Mouse (Mus musculus): Measurements from ENCODE around the gene Ifnk. TPM values are rescaled to one million over a fixed set of nuclear protein-coding genes. Genes with fewer than 3 reads are reported as not detected.

Ifnk gene
- polyA plus RNA-seq, 1 experiment from 2014 or later = 0.14 TPM

DNA sequence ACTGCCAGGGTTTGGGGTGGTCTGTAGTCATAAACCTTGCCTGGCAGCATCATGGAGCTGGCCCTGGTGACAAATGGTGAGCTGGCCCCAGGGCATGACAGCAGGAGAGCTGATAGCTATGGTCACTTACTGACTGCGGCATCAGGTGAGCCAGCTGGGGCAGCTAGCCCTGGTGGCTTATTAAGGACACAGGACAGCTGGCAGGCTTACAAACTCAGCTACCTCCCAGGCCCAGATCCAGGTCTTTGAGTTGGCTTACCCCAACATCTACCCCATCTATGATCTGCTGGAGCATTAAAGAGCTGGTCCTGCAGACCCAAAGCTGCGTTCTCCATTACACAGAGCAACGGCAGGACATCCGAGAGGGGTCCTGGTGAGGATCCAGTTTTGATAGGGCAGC lies 18.4 kb upstream of the Ifnk start:
- WGBS (ENCODE audit: insufficient replicate concordance) = 72% methylated on average over 4 of the region's 4 CpGs
- Histone ChIP-seq H3K27me3 (ENCODE audit: control insufficient read depth, insufficient read depth, low read depth, low read length) (no peaks in the 10 kb centered on the region), H3K4me3 (ENCODE audit: low read depth, low read length) (no peak overlapping the region), H3K36me3 (ENCODE audit: control insufficient read depth, insufficient read depth) (no peaks in the 10 kb centered on the region), H3K9me3 (replicated peaks; ENCODE audit: control insufficient read depth, low read length) (no peaks in the 10 kb centered on the region), H3K27ac (ENCODE audit: low read length) (no peak overlapping the region), H3K4me1 (ENCODE audit: control insufficient read depth, low read depth, low read length) (peaks cover 18% of the 10 kb centered on the region), H3K4me2 (ENCODE audit: low read depth, low read length) (no peak overlapping the region), H3K9ac (ENCODE audit: low read depth, low read length) (no peak overlapping the region)
- ATAC-seq (ENCODE audit: low read depth) = no peak

GRCm38 (mm10) chr4:35134846-35135611 lies 16.8 kb upstream of the Ifnk start:
- Histone ChIP-seq H3K36me3 (ENCODE audit: control insufficient read depth, insufficient read depth) (no peaks in the 10 kb centered on the region), H3K27ac (ENCODE audit: low read length) (no peak overlapping the region; the same call in 1 of the 2 replicates), H3K4me2 (ENCODE audit: low read depth, low read length) (no peak overlapping the region), H3K9me3 (replicated peaks; ENCODE audit: control insufficient read depth, low read length) (no peaks in the 10 kb centered on the region), H3K4me1 (ENCODE audit: control insufficient read depth, low read depth, low read length) (peaks cover 18% of the 10 kb centered on the region), H3K27me3 (ENCODE audit: control insufficient read depth, insufficient read depth, low read depth, low read length) (no peaks in the 10 kb centered on the region), H3K4me3 (ENCODE audit: low read depth, low read length) (no peak overlapping the region), H3K9ac (ENCODE audit: low read depth, low read length) (no peak overlapping the region)
- ATAC-seq (ENCODE audit: low read depth) = no peak
- WGBS (ENCODE audit: insufficient replicate concordance) = 68% methylated on average over 15 of the region's 15 CpGs

DNA sequence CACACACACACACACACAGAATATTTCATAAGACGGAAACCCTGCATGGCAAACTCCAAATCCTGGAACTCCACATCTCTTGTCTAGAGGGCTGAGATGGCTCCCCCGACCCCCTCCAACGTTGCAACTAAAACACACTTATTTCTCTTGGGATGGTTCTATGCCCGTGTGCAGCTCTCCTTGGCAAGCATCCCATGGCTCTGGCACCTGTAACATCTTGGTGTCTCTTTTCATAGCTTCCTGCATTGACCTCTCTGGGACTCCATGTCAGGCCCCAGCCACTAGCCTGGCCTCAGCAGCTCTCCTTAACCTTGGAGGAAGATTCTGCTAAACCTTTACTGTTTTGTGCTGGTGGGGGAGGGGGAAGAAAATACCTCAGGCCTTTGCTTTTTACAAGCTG lies 16.1 kb upstream of the Ifnk start:
- no peak overlapping the region for H3K27ac ChIP-seq (ENCODE audit: low read length)
- 69% methylated on average over 4 of the region's 4 CpGs for WGBS (ENCODE audit: insufficient replicate concordance)
- no peaks in the 10 kb centered on the region for H3K36me3 ChIP-seq (ENCODE audit: control insufficient read depth, insufficient read depth)

DNA sequence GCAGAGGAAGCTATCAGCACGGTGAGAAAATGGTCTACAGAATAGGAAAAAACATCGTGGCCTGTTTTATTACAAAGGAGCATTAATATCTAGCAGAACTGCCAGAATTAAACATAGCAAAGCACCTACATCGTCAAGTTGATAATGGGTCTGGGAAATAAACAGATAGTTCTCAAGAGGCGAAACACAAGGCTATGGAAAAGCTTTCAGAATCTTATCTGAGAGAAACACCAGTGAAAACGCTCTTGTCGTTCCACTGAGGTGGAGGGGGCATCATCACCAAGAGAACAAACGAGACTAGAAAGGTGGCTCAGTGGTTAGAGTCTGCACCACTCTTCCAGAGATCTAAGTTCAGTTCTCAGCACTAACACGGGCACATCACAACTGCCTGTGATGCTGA lies 14.9 kb upstream of the Ifnk start:
- ATAC-seq (ENCODE audit: low read depth) = 0 out of 2 replicates have a peak, but pooled peaks have one; percentile 27
- Histone ChIP-seq H3K4me2 (ENCODE audit: low read depth, low read length) (no peak overlapping the region), H3K27ac (ENCODE audit: low read length) (no peak overlapping the region), H3K9me3 (replicated peaks; ENCODE audit: control insufficient read depth, low read length) (no peaks in the 10 kb centered on the region), H3K27me3 (ENCODE audit: control insufficient read depth, insufficient read depth, low read depth, low read length) (no peaks in the 10 kb centered on the region), H3K9ac (ENCODE audit: low read depth, low read length) (no peak overlapping the region), H3K4me3 (ENCODE audit: low read depth, low read length) (no peak overlapping the region), H3K4me1 (ENCODE audit: control insufficient read depth, low read depth, low read length) (peaks cover 18% of the 10 kb centered on the region), H3K36me3 (ENCODE audit: control insufficient read depth, insufficient read depth) (no peaks in the 10 kb centered on the region)
- WGBS (ENCODE audit: insufficient replicate concordance) = 30% methylated on average over 8 of the region's 8 CpGs

More for the DNA sequence above, 16.1 kb upstream of the Ifnk start:
- no peak for ATAC-seq (ENCODE audit: low read depth)
- peaks cover 18% of the 10 kb centered on the region for H3K4me1 ChIP-seq (ENCODE audit: control insufficient read depth, low read depth, low read length)
- no peaks in the 10 kb centered on the region for H3K9me3 ChIP-seq (replicated peaks; ENCODE audit: control insufficient read depth, low read length)
- no peak overlapping the region for H3K9ac ChIP-seq (ENCODE audit: low read depth, low read length)
- no peak overlapping the region for H3K4me3 ChIP-seq (ENCODE audit: low read depth, low read length)
- H3K27me3 ChIP-seq (ENCODE audit: control insufficient read depth, insufficient read depth, low read depth, low read length) = no peaks in the 10 kb centered on the region
- no peak overlapping the region for H3K4me2 ChIP-seq (ENCODE audit: low read depth, low read length)

DNA sequence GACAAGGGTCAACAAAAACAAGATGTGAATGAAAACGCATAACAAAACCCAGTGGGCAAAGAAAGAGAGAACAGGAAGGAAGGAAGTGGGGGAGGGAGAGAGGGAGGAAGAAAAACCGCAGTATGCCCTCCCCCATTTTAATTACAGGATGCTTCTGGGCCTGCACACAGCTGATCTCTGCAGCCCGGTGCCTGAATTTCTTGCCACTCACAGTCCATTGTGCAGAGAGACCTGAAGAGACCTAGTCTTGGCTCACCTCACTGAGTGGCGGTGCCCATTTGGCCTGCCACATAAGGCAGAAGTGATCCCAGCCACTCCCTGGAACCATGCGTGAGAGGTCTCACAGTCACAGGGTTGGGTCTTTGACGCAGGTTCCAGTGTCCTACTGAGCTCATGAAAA lies 13.8 kb upstream of the Ifnk start:
- no peaks in the 10 kb centered on the region for H3K27me3 ChIP-seq (ENCODE audit: control insufficient read depth, insufficient read depth, low read depth, low read length)
- no peak overlapping the region for H3K9ac ChIP-seq (ENCODE audit: low read depth, low read length)
- no peak overlapping the region for H3K4me3 ChIP-seq (ENCODE audit: low read depth, low read length)
- no peak overlapping the region for H3K4me2 ChIP-seq (ENCODE audit: low read depth, low read length)
- peaks cover 18% of the 10 kb centered on the region for H3K4me1 ChIP-seq (ENCODE audit: control insufficient read depth, low read depth, low read length)
- 0 out of 2 replicates have a peak, but pooled peaks have one; percentile 21 for ATAC-seq (ENCODE audit: low read depth)
- H3K27ac ChIP-seq (ENCODE audit: low read length) = no peak overlapping the region
- no peaks in the 10 kb centered on the region for H3K36me3 ChIP-seq (ENCODE audit: control insufficient read depth, insufficient read depth)
- H3K9me3 ChIP-seq (replicated peaks; ENCODE audit: control insufficient read depth, low read length) = no peaks in the 10 kb centered on the region
- WGBS (ENCODE audit: insufficient replicate concordance) = 30% methylated on average over 6 of the region's 6 CpGs

- no peak for ATAC-seq (ENCODE audit: low read depth)
- H3K36me3 ChIP-seq (ENCODE audit: control insufficient read depth, insufficient read depth) = no peaks in the 10 kb centered on the region
- no peak overlapping the region for H3K4me3 ChIP-seq (ENCODE audit: low read depth, low read length)
- H3K27ac ChIP-seq (ENCODE audit: low read length) = no peak overlapping the region
- no peaks in the 10 kb centered on the region for H3K27me3 ChIP-seq (ENCODE audit: control insufficient read depth, insufficient read depth, low read depth, low read length)
- no peaks in the 10 kb centered on the region for H3K9me3 ChIP-seq (replicated peaks; ENCODE audit: control insufficient read depth, low read length)
- H3K9ac ChIP-seq (ENCODE audit: low read depth, low read length) = no peak overlapping the region
- peaks cover 15% of the 10 kb centered on the region for H3K4me1 ChIP-seq (ENCODE audit: control insufficient read depth, low read depth, low read length)
- 42% methylated on average over 6 of the region's 6 CpGs for WGBS (ENCODE audit: insufficient replicate concordance)
- no peak overlapping the region for H3K4me2 ChIP-seq (ENCODE audit: low read depth, low read length)
Measured at GRCm38 (mm10) chr4:35140317-35140716, 11.5 kb upstream of the Ifnk start.

DNA sequence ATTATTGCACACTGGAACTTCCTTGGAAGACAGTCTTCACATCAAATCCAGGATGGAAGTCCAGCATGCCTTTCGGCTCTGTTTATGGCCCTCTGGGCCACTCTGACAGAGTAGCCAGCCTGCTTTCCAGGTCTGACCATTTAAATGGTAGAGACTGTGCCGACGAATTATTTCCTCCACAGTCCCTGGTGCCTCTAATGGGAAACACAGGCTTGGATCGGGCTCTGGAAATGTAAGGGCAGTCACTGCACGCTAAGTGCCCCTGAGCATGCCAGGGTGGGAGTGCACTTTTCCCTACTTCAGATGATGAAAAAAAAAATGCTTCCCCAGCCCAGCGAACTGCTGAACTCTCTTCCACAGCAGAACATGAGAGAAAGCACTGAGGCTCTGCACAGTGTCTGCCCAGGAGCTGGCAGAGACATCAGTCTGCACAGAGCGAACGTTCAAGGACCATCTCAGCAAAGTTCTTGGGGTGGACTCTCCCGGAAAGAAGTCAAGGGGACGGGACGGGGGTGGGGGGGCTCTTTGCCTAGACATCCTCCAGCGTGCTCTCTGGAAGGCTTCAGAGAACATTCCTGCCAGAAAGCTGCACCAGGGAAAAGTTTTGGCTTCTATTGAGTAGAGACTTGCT lies 8.3 kb upstream of the Ifnk start:
- ATAC-seq (ENCODE audit: low read depth) = no peak
- Histone ChIP-seq H3K4me1 (ENCODE audit: control insufficient read depth, low read depth, low read length) (no peaks in the 10 kb centered on the region), H3K9ac (ENCODE audit: low read depth, low read length) (no peak overlapping the region), H3K4me3 (ENCODE audit: low read depth, low read length) (no peak overlapping the region), H3K27me3 (ENCODE audit: control insufficient read depth, insufficient read depth, low read depth, low read length) (no peaks in the 10 kb centered on the region), H3K9me3 (replicated peaks; ENCODE audit: control insufficient read depth, low read length) (no peaks in the 10 kb centered on the region), H3K36me3 (ENCODE audit: control insufficient read depth, insufficient read depth) (no peaks in the 10 kb centered on the region), H3K27ac (ENCODE audit: low read length) (no peak overlapping the region), H3K4me2 (ENCODE audit: low read depth, low read length) (no peak overlapping the region)
- 76% methylated on average over 12 of the region's 12 CpGs for WGBS (ENCODE audit: insufficient replicate concordance)

DNA sequence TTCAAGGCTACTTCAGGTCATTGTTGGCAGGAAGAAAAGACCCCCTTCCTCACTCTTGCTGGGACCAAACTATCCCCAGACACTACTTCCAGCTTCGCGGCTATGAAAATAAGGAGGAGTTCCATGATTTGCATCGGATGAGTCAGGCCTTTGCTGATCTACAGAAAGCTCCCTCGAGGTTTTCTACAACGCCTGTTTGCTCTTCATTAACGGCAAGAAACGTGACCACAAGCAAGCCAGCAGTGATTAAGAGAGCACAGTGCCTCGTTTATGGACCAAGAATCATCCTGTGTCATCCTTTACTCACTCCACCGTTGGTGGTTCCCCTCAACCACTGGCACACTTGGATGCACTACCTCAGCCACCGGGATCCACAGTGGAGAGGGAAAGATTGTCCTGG lies 6.1 kb upstream of the Ifnk start:
- no peak overlapping the region for H3K9ac ChIP-seq (ENCODE audit: low read depth, low read length)
- ATAC-seq (ENCODE audit: low read depth) = no peak
- H3K9me3 ChIP-seq (replicated peaks; ENCODE audit: control insufficient read depth, low read length) = no peaks in the 10 kb centered on the region
- no peaks in the 10 kb centered on the region for H3K4me1 ChIP-seq (ENCODE audit: control insufficient read depth, low read depth, low read length)
- H3K27me3 ChIP-seq (ENCODE audit: control insufficient read depth, insufficient read depth, low read depth, low read length) = no peaks in the 10 kb centered on the region
- no peak overlapping the region for H3K4me3 ChIP-seq (ENCODE audit: low read depth, low read length)
- no peaks in the 10 kb centered on the region for H3K36me3 ChIP-seq (ENCODE audit: control insufficient read depth, insufficient read depth)
- WGBS (ENCODE audit: insufficient replicate concordance) = 65% methylated on average over 10 of the region's 10 CpGs
- no peak overlapping the region for H3K4me2 ChIP-seq (ENCODE audit: low read depth, low read length)
- no peak overlapping the region for H3K27ac ChIP-seq (ENCODE audit: low read length)

DNA sequence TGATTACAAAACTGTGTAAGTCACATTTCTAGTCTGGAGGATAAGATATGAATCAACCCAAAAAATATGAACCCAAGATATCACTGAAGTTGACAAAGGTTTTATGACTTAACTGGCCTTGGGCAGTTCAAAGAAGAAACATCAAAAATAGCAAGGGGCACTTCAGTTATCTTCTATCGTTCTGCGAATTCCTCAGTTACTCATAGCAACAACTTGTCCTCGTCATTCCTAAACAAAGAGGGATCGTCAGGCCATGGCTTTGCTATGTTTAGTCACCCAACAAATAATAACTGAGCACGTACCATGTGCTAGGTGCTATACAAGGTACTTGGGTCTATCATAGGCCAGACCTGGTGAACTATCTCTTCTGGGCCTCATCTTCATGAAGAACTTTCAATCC lies 5.3 kb upstream of the Ifnk start:
- H3K9me3 ChIP-seq (replicated peaks; ENCODE audit: control insufficient read depth, low read length) = no peaks in the 10 kb centered on the region
- 69% methylated on average over 5 of the region's 5 CpGs for WGBS (ENCODE audit: insufficient replicate concordance)
- no peaks in the 10 kb centered on the region for H3K36me3 ChIP-seq (ENCODE audit: control insufficient read depth, insufficient read depth)
- no peak overlapping the region for H3K4me3 ChIP-seq (ENCODE audit: low read depth, low read length)
- no peaks in the 10 kb centered on the region for H3K27me3 ChIP-seq (ENCODE audit: control insufficient read depth, insufficient read depth, low read depth, low read length)
- H3K27ac ChIP-seq (ENCODE audit: low read length) = no peak overlapping the region
- no peak for ATAC-seq (ENCODE audit: low read depth)
- no peaks in the 10 kb centered on the region for H3K4me1 ChIP-seq (ENCODE audit: control insufficient read depth, low read depth, low read length)
- H3K9ac ChIP-seq (ENCODE audit: low read depth, low read length) = no peak overlapping the region
- no peak overlapping the region for H3K4me2 ChIP-seq (ENCODE audit: low read depth, low read length)
